Mouse (Mus musculus): ENCODE data around the gene Vmn1r200. TPM values are rescaled to one million over a fixed set of nuclear protein-coding genes. Genes with fewer than 3 reads are reported as not detected.
"Not testable (repeated sequence)": the region's sequence is repeated elsewhere in the genome, so short reads cannot be mapped to it uniquely, and the experiment has no call there.

The Vmn1r200 gene
- not detected in 2 replicates for polyA plus RNA-seq (2015; fragmentation: Nextera tagmentation; extraction: Ambion mirVana)

DNA sequence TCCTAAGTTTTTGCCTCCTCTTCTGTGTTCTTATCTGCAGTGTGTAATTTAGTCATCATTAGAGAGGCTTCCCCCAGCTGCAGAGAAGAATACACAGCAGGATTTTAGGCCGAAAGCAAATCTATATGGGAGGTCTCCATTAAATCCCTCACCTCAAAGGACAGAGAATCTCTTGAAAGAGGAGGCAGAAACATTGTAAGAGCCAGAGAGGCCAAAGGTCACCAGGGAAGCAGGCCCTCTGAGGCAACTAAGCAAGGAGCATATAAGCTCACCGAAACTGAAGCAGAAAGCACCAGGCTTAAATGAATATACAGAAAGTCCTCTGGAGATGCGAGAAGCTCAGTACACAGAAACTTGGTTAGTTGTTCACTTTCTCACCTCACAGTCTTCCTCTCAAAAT lies at the start of gene Vmn1r200:
Vmn1r200 (plus strand) TSS at position 301 of the 400 bp plus-strand sequence.
- Histone ChIP-seq H3K4me2 (no peak within 1 kb of the TSS), H3K36me3 (no peaks in the 10 kb centered on the region), H3K4me1 (no peaks in the 10 kb centered on the region), H3K4me3 (no peak within 1 kb of the TSS), H3K27me3 (no peaks in the 10 kb centered on the region), H3K27ac (no peak within 1 kb of the TSS), H3K9ac (no peak within 1 kb of the TSS), H3K9me3 (no peaks in the 10 kb centered on the region)
- ATAC-seq (ENCODE audit: insufficient number of reproducible peaks, insufficient read depth, low FRiP score, low TSS enrichment, low read depth): no peak
- 33% methylated on average over 3 of the region's 3 CpGs for WGBS

GRCm38 (mm10) chr13:22350064-22350463 lies 40.1 kb upstream of the Vmn1r200 start, which contains the start of gene Vmn1r198:
Gene Vmn1r198 (plus strand): TSS chr13:22350364.
- WGBS: 20% methylated on average over 1 of the region's 1 CpGs
- no peak within 1 kb of the TSS for H3K4me3 ChIP-seq
- H3K36me3 ChIP-seq: no peaks in the 10 kb centered on the region
- H3K27me3 ChIP-seq: no peaks in the 10 kb centered on the region
- H3K4me1 ChIP-seq: no peaks in the 10 kb centered on the region
- no peak within 1 kb of the TSS for H3K27ac ChIP-seq
- no peak within 1 kb of the TSS for H3K4me2 ChIP-seq
- no peak for ATAC-seq (ENCODE audit: insufficient number of reproducible peaks, insufficient read depth, low FRiP score, low TSS enrichment, low read depth)
- H3K9ac ChIP-seq: no peak within 1 kb of the TSS
- no peaks in the 10 kb centered on the region for H3K9me3 ChIP-seq

GRCm38 (mm10) chr13:22350813-22351212 lies 39.4 kb upstream of the Vmn1r200 start:
- Histone ChIP-seq H3K36me3 (no peaks in the 10 kb centered on the region), H3K4me2 (no peak overlapping the region), H3K4me3 (no peak overlapping the region), H3K9ac (no peak overlapping the region), H3K4me1 (no peaks in the 10 kb centered on the region), H3K27ac (no peak overlapping the region), H3K27me3 (no peaks in the 10 kb centered on the region), H3K9me3 (no peaks in the 10 kb centered on the region)
- ATAC-seq (ENCODE audit: insufficient number of reproducible peaks, insufficient read depth, low FRiP score, low TSS enrichment, low read depth): no peak
- WGBS: 80% methylated on average over 1 of the region's 1 CpGs

DNA sequence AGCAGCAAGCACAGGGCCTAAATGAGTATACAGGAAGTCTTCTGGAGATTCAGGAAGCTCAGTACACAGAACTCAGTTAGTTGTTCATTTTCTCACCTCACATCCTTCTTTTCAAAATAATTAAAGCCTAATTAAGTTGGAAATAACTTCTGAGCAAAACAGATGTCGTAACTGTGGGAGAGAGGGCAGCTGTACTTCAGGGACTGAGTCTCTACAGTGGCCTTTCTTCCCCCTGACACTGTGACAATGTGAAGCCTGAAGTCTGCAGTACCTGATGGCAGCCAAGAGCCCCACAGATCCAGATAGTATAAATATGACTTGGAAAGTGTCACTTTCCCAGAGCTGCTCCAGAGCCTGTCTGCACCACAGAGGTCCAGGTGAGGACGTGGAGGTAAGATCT lies 10.7 kb upstream of the Vmn1r200 start, which contains the start of gene Vmn1r199:
Vmn1r199 (plus strand) TSS at position 301 of the 400 bp plus-strand sequence.
- H3K4me1 ChIP-seq: no peaks in the 10 kb centered on the region
- ATAC-seq (ENCODE audit: insufficient number of reproducible peaks, insufficient read depth, low FRiP score, low TSS enrichment, low read depth): no peak
- H3K27me3 ChIP-seq: no peaks in the 10 kb centered on the region
- H3K4me2 ChIP-seq: no peak within 1 kb of the TSS
- 81% methylated on average over 2 of the region's 2 CpGs for WGBS
- no peak within 1 kb of the TSS for H3K27ac ChIP-seq
- no peak within 1 kb of the TSS for H3K4me3 ChIP-seq
- no peaks in the 10 kb centered on the region for H3K36me3 ChIP-seq
- H3K9me3 ChIP-seq: no peaks in the 10 kb centered on the region
- H3K9ac ChIP-seq: no peak within 1 kb of the TSS

DNA sequence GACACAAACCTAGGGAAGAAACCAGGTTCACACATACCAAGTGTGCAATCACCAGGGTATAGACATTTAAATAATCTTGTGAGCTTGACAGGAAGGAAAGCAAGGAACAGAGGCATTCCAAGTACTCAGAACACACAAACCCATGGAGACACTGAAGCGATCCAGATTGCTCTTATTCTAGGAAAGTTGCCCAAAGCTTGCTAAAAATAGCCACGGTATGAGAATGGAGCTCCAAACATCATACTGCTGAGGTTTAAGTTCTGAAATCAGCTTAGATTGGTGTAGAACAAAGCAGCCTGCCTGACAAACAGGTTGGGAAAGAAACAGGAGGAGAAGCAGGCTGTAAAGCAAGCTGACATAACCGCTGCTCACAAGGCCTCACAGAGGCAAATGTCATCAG lies 9.0 kb upstream of the Vmn1r200 start:
- H3K9me3 ChIP-seq; ATAC-seq (ENCODE audit: insufficient number of reproducible peaks, insufficient read depth, low FRiP score, low TSS enrichment, low read depth); H3K36me3 ChIP-seq; H3K27ac ChIP-seq; H3K4me3 ChIP-seq; H3K4me1 ChIP-seq; H3K4me2 ChIP-seq; H3K27me3 ChIP-seq; H3K9ac ChIP-seq: not testable (repeated sequence)
- 64% methylated on average over 3 of the region's 3 CpGs for WGBS

DNA sequence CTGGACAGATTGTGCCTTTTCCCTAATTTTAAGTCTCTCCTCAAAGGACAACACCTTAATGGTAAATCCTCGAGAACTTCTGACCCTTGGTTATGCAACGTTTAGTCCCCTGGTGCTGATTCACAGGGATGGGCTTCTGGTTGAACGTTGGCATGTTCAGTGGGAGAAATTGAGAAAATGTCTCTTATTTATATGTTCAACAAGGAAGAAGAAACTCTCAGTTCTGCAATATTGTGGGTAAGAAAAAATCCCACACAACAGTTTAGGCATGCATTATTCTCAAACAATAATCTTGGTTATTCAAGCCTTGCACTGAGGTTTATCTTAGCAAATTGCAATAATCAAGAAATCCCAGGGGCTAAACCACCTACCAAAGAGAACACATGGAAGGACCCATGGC lies 6.8 kb upstream of the Vmn1r200 start:
- Histone ChIP-seq H3K9ac (no peak overlapping the region), H3K36me3 (no peaks in the 10 kb centered on the region), H3K4me2 (no peak overlapping the region), H3K4me1 (no peaks in the 10 kb centered on the region), H3K27ac (no peak overlapping the region), H3K9me3 (no peaks in the 10 kb centered on the region), H3K27me3 (no peaks in the 10 kb centered on the region), H3K4me3 (no peak overlapping the region)
- 88% methylated on average over 3 of the region's 3 CpGs for WGBS
- ATAC-seq (ENCODE audit: insufficient number of reproducible peaks, insufficient read depth, low FRiP score, low TSS enrichment, low read depth): no peak

GRCm38 (mm10) chr13:22387050-22387449 lies 3.1 kb upstream of the Vmn1r200 start:
- Histone ChIP-seq H3K27ac (no peak overlapping the region), H3K4me1 (no peaks in the 10 kb centered on the region), H3K27me3 (no peaks in the 10 kb centered on the region), H3K9me3 (no peaks in the 10 kb centered on the region), H3K4me2 (no peak overlapping the region), H3K9ac (no peak overlapping the region), H3K4me3 (no peak overlapping the region), H3K36me3 (no peaks in the 10 kb centered on the region)
- no peak for ATAC-seq (ENCODE audit: insufficient number of reproducible peaks, insufficient read depth, low FRiP score, low TSS enrichment, low read depth)
- 89% methylated on average over 1 of the region's 1 CpGs for WGBS

GRCm38 (mm10) chr13:22402978-22403377 lies 12.8 kb downstream of the Vmn1r200 start:
- WGBS: 33% methylated on average over 1 of the region's 1 CpGs
- ATAC-seq (ENCODE audit: insufficient number of reproducible peaks, insufficient read depth, low FRiP score, low TSS enrichment, low read depth): no peak
- Histone ChIP-seq H3K36me3 (no peaks in the 10 kb centered on the region), H3K9me3 (peaks cover 16% of the 10 kb centered on the region), H3K27me3 (no peaks in the 10 kb centered on the region), H3K4me2 (no peak overlapping the region), H3K4me1 (no peaks in the 10 kb centered on the region), H3K27ac (no peak overlapping the region), H3K4me3 (no peak overlapping the region), H3K9ac (no peak overlapping the region)

Other genes with a start within 250 kb of the Vmn1r200 start
- gene Vmn1r191, start 206.4 kb upstream of the Vmn1r200 start, polyA plus RNA-seq (2015; fragmentation: Nextera tagmentation; extraction: Ambion mirVana): not detected in 2 replicates
- not detected in 2 replicates for gene Vmn1r192, start 199.2 kb upstream of the Vmn1r200 start, polyA plus RNA-seq (2015; fragmentation: Nextera tagmentation; extraction: Ambion mirVana)
- gene Vmn1r193, start 167.2 kb upstream of the Vmn1r200 start, polyA plus RNA-seq (2015; fragmentation: Nextera tagmentation; extraction: Ambion mirVana): not detected in 2 replicates
- gene Vmn1r194, start 146.2 kb upstream of the Vmn1r200 start, polyA plus RNA-seq (2015; fragmentation: Nextera tagmentation; extraction: Ambion mirVana): not detected in 2 replicates
- gene Vmn1r195, start 119.9 kb upstream of the Vmn1r200 start, polyA plus RNA-seq (2015; fragmentation: Nextera tagmentation; extraction: Ambion mirVana): not detected in 2 replicates
- gene Vmn1r196, start 100.5 kb upstream of the Vmn1r200 start, polyA plus RNA-seq (2015; fragmentation: Nextera tagmentation; extraction: Ambion mirVana): not detected in 2 replicates
- not detected in 2 replicates for gene Vmn1r197, start 65.8 kb upstream of the Vmn1r200 start, polyA plus RNA-seq (2015; fragmentation: Nextera tagmentation; extraction: Ambion mirVana)
- gene Vmn1r198, start 40.0 kb upstream of the Vmn1r200 start, polyA plus RNA-seq (2015; fragmentation: Nextera tagmentation; extraction: Ambion mirVana): not detected in 2 replicates
- not detected in 2 replicates for gene Vmn1r199, start 10.6 kb upstream of the Vmn1r200 start, polyA plus RNA-seq (2015; fragmentation: Nextera tagmentation; extraction: Ambion mirVana)
- gene Vmn1r201, start 81.5 kb downstream of the Vmn1r200 start, polyA plus RNA-seq (2015; fragmentation: Nextera tagmentation; extraction: Ambion mirVana): not detected in 2 replicates
- not detected in 2 replicates for gene Vmn1r202, start 115.0 kb downstream of the Vmn1r200 start, polyA plus RNA-seq (2015; fragmentation: Nextera tagmentation; extraction: Ambion mirVana)
- not detected in 2 replicates for gene Vmn1r203, start 127.7 kb downstream of the Vmn1r200 start, polyA plus RNA-seq (2015; fragmentation: Nextera tagmentation; extraction: Ambion mirVana)
- gene Vmn1r204, start 162.8 kb downstream of the Vmn1r200 start, polyA plus RNA-seq (2015; fragmentation: Nextera tagmentation; extraction: Ambion mirVana): not detected in 2 replicates
- gene Vmn1r205, start 202.6 kb downstream of the Vmn1r200 start, polyA plus RNA-seq (2015; fragmentation: Nextera tagmentation; extraction: Ambion mirVana): not detected in 2 replicates
- gene Vmn1r206, start 233.9 kb downstream of the Vmn1r200 start, polyA plus RNA-seq (2015; fragmentation: Nextera tagmentation; extraction: Ambion mirVana): not detected in 2 replicates

Measured in embryonic facial prominence, embryonic 13.5 days (tissue).